Mouse (Mus musculus): ENCODE measurements around the gene Pcsk2. TPM values are rescaled to one million over a fixed set of nuclear protein-coding genes. Genes with fewer than 3 reads are reported as not detected.

Pcsk2 gene
- 6.4 and 7.2 TPM in 2 replicates for polyA plus RNA-seq (2015; fragmentation: Nextera tagmentation; extraction: Ambion mirVana)

DNA sequence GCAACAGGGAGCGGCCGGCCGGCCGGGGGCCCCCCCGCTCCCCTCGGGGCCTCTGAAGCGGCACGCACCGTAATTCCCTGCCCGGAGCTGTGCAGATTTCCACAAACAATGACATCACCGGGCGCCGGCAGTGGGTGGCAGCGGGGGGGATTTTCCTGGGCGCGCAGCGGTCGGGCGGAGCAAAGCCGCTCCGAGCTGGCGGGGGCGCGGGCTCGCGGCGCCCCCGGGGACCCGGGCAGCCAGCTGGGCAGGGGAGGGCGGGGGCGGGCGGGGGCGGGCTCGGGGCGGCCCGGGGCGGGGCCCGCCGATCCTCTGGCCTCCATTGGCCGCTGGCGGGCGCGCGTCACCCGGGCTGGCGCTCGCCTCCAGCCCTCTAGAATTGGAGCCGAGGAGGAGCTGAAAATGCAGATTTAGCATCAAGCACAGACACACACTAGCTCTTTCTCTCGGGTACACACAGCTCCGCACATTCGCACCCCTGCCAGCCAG, at the start of gene Pcsk2:
Pcsk2 (plus strand) TSS at position 399 of the 489 bp plus-strand sequence.
- peak within 1 kb of the TSS; percentile 70 for H3K27ac ChIP-seq
- H3K4me2 ChIP-seq: peak within 1 kb of the TSS; percentile 78
- peaks cover 26% of the 10 kb centered on the region for H3K4me1 ChIP-seq
- peak within 1 kb of the TSS; percentile 71 for H3K9ac ChIP-seq
- peak within 1 kb of the TSS; percentile 59 for H3K4me3 ChIP-seq
- under 1% methylated on average over 21 of the region's 51 CpGs for WGBS
- peak; percentile 98 for ATAC-seq
- H3K27me3 ChIP-seq: peaks cover 29% of the 10 kb centered on the region
- H3K9me3 ChIP-seq (replicated peaks): no peaks in the 10 kb centered on the region
- H3K36me3 ChIP-seq (ENCODE audit: poor library complexity, severe bottlenecking): no peaks in the 10 kb centered on the region

DNA sequence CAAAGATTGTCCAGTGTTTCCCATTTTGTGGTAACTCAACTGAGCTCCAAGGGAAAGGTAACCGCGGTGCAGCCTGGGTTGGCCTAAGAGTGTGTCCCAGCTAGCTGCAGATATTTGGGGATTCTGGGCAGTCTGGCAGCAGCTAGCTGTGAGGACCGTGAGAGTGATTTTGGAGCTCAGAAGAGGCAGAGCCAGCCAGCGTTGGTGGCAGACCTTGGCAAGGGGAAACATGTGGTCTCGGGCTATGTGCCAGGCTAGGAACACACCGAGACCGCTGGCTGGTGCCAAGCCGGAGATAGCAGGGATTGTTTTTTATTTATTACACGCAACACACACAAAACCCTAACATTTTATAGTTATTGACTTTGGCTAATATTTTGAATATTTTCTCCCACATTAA, 45.1 kb upstream of the Pcsk2 start:
- H3K9me3 ChIP-seq (replicated peaks): no peaks in the 10 kb centered on the region
- H3K4me2 ChIP-seq: no peak overlapping the region
- H3K27ac ChIP-seq: no peak overlapping the region
- no peak overlapping the region for H3K4me3 ChIP-seq
- no peaks in the 10 kb centered on the region for H3K36me3 ChIP-seq (ENCODE audit: poor library complexity, severe bottlenecking)
- 0 out of 2 replicates have a peak, but pooled peaks have one; percentile 30 for ATAC-seq
- H3K4me1 ChIP-seq: no peaks in the 10 kb centered on the region
- H3K27me3 ChIP-seq: no peaks in the 10 kb centered on the region
- 86% methylated on average over 9 of the region's 9 CpGs for WGBS
- H3K9ac ChIP-seq: no peak overlapping the region

DNA sequence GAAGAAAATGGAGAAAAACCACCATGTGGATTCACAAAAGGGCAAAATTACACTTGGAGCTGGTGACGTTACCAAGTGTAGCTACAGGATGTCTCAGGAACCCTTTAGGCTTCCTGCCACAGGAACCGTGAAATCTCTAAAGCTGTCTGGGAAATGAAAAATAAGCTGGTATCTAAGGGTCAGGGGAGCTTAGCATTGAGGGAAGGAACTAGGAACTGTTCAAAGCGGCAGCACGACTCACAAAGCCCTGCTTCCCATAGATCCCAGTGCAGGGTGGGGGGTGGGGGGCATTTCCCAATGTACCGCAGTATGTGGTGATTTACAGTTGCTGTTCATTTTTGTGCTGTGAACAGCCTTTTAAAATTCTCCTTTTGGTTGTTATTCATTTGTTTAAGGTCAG, 44.2 kb upstream of the Pcsk2 start:
- WGBS: 63% methylated on average over 5 of the region's 5 CpGs
- H3K36me3 ChIP-seq (ENCODE audit: poor library complexity, severe bottlenecking): no peaks in the 10 kb centered on the region
- no peak overlapping the region for H3K4me3 ChIP-seq
- no peaks in the 10 kb centered on the region for H3K4me1 ChIP-seq
- H3K27me3 ChIP-seq: no peaks in the 10 kb centered on the region
- ATAC-seq: no peak
- no peak overlapping the region for H3K9ac ChIP-seq
- no peak overlapping the region for H3K27ac ChIP-seq
- H3K9me3 ChIP-seq (replicated peaks): no peaks in the 10 kb centered on the region
- H3K4me2 ChIP-seq: no peak overlapping the region

DNA sequence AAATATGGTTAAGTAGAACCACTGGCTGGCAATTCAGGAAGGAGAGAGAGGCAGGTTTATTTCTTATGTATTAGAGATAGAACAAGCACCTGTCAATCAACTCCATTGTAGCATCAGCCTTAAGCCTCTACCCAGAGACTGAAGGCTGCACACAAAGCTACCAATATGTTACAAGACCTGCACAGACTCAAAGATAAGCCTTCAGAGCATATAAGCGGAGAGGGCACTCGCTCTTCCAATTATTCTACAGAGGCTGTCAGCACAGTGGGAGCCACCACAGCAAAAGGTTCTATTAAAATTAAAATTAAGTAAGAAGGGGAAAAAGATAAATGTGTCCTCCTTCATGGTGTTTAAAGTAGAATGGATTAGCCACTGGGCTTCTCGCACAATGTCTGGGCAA, 43.8 kb upstream of the Pcsk2 start:
- Histone ChIP-seq H3K4me3 (no peak overlapping the region), H3K36me3 (ENCODE audit: poor library complexity, severe bottlenecking) (no peaks in the 10 kb centered on the region), H3K27ac (no peak overlapping the region), H3K4me1 (no peaks in the 10 kb centered on the region), H3K27me3 (no peaks in the 10 kb centered on the region), H3K4me2 (no peak overlapping the region), H3K9me3 (replicated peaks) (no peaks in the 10 kb centered on the region), H3K9ac (no peak overlapping the region)
- 65% methylated on average over 3 of the region's 3 CpGs for WGBS
- no peak for ATAC-seq

DNA sequence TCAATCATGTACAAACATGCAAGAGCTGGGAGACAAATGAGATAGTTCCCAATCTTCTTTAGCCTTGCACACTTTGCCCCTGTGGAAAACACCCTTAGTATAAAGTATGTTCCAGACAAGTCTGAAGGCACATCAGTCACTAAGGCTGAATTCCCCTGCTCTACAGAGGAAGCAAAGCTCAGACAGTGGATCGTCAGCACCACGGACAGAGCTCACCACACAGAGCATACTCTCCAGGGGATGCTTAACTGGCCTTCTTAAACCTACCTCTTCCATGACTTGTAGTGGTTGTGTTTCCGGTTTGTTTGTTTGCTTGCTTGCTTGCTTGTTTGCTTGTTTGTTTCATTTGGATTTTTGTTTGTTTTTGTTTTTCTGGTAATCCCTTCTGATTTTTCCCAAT, 9.5 kb upstream of the Pcsk2 start:
- Histone ChIP-seq H3K4me3 (no peak overlapping the region), H3K9ac (no peak overlapping the region), H3K27ac (no peak overlapping the region), H3K9me3 (replicated peaks) (no peaks in the 10 kb centered on the region), H3K4me2 (no peak overlapping the region), H3K4me1 (no peaks in the 10 kb centered on the region), H3K27me3 (no peaks in the 10 kb centered on the region), H3K36me3 (ENCODE audit: poor library complexity, severe bottlenecking) (no peaks in the 10 kb centered on the region)
- WGBS: 22% methylated on average over 3 of the region's 3 CpGs
- ATAC-seq: no peak

DNA sequence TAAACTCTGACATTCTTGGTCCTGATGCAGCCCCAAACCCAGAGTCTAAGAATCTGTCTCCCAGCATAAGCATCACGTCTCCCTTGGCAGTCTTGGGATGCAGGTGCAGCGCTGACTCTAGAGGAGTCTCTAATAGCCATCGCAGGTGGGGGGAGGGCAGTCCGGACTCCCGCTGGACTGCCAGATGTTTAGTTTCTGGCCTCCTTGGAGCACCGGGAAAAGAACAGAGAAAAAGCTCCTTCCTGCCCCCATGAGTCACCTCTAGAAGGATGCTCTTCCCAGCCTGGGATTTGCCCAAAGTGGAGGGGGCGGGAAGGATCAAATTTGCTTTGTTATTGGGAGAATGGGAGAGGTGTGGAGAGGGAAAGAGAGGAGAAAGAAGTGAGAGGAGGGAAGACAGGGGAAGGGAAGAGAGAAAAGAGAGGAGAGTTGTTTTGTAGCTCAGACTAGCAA, 631 bp upstream of the Pcsk2 start:
- ATAC-seq: peak; percentile 46
- WGBS: 2% methylated on average over 7 of the region's 7 CpGs

DNA sequence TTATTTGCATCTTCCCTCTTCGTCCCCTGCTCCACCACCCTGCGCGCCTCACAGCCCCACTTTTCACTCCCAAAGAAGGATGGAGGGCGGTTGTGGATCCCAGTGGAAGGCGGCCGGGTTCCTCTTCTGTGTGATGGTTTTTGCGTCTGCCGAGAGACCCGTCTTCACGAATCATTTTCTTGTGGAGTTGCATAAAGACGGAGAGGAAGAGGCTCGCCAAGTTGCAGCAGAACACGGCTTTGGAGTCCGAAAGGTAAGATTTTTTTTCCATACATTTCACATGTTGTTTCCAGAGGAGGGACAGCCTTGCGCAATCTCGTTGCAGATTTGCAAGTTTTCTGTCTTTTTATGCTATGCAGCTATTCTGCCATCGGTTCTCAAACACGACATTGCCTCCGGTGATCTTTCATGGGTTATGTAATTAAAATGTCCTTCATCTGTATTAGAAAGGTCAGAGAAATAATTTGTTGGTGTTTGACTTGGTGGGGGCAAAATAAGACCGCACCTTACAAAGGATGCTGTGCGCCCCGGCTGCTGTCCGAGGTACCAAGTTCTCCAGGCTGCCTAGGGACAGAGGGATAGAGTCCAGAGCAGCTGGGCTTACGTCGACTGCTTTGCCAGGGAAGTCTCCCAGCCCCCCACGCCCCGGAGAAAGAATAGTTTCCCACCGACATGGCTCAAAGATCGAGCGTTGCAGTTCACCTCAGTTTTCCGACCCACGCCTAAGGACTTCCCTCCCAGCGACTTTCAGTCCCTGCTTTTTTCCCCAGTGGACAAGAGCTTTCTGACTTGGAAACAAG, 656 bp downstream of the Pcsk2 start:
- Histone ChIP-seq H3K4me1 (peaks cover 26% of the 10 kb centered on the region), H3K9me3 (replicated peaks) (no peaks in the 10 kb centered on the region), H3K4me3 (peak overlapping the region; percentile 59), H3K27me3 (peaks cover 29% of the 10 kb centered on the region), H3K36me3 (ENCODE audit: poor library complexity, severe bottlenecking) (no peaks in the 10 kb centered on the region), H3K9ac (peak overlapping the region; percentile 71), H3K4me2 (peak overlapping the region; percentile 78), H3K27ac (no peak overlapping the region)
- WGBS: under 1% methylated on average over 33 of the region's 33 CpGs
- peak; percentile 26 for ATAC-seq

More for the DNA sequence above, 631 bp upstream of the Pcsk2 start:
- Histone ChIP-seq H3K36me3 (ENCODE audit: poor library complexity, severe bottlenecking) (no peaks in the 10 kb centered on the region), H3K4me3 (peak overlapping the region; percentile 59), H3K9me3 (replicated peaks) (no peaks in the 10 kb centered on the region), H3K27ac (peak overlapping the region; percentile 70), H3K4me1 (peaks cover 26% of the 10 kb centered on the region), H3K9ac (peak overlapping the region; percentile 71), H3K4me2 (peak overlapping the region; percentile 78), H3K27me3 (peaks cover 29% of the 10 kb centered on the region)

DNA sequence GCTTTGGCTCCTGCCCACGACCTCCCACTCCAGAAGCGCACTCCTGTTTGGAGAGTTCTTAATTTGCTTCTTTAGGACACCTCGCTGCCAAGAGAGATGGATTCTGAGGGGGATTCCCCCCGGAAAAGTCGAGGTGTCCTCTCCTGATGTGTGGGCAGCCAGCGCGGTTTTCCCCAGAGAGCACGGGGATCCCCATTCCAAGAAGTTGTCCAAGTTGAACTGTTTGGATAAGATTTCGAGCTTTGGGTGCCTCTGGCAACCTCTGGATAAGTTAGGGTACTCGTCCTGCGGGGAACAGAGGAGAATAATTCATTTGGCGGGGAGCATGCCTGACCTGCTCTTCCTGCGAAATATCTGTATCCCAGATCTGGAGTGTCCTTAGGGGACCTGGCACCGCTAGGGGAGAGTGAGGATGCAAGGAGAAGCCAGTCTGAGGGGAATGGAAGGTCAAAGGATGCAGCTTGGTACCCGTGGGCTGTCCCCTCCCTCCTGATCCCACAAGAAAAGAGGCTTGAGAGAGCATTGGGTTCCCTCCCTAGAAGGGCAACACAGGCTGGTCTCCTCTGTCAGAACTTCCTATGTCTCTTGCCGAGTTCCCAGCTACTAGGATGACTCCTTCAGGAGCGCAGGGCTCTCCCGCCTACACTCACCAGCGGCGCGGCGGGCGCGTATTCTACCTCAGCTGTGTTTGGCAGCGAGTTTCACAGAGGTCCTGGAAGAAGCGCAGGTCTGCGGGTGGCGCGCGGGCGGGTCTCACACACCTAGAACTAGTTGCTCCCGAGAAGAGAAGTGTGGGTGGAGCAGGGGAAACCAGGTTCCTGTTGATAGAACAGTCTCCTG, 1.5 kb downstream of the Pcsk2 start:
- peak overlapping the region; percentile 78 for H3K4me2 ChIP-seq
- no peak for ATAC-seq
- no peak overlapping the region for H3K27ac ChIP-seq
- H3K9me3 ChIP-seq (replicated peaks): no peaks in the 10 kb centered on the region
- H3K4me1 ChIP-seq: peaks cover 26% of the 10 kb centered on the region
- WGBS: under 1% methylated on average over 32 of the region's 32 CpGs
- H3K36me3 ChIP-seq (ENCODE audit: poor library complexity, severe bottlenecking): no peaks in the 10 kb centered on the region
- H3K9ac ChIP-seq: peak overlapping the region; percentile 71
- peak overlapping the region; percentile 59 for H3K4me3 ChIP-seq
- peaks cover 29% of the 10 kb centered on the region for H3K27me3 ChIP-seq

DNA sequence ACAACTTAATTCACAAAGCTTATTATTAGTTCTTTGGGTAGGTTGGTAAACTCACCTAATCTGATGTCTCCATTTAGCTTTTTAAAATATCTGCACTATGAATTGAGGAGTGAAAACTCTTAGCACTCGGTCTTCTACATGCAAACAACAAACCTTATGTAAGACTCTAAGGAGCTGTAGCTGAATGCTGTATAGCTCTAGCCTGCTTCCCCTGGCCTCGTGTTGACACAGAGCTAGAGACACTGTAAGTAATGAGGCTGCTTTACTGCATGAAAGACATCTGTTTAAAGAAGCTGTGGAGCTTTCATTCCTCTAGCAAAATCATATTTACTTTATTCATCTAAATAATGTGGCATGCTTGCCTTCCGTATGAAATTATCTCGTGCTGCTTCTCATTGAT, 14.4 kb downstream of the Pcsk2 start:
- Histone ChIP-seq H3K4me1 (no peaks in the 10 kb centered on the region), H3K36me3 (ENCODE audit: poor library complexity, severe bottlenecking) (no peaks in the 10 kb centered on the region), H3K4me3 (no peak overlapping the region), H3K9ac (no peak overlapping the region), H3K27me3 (no peaks in the 10 kb centered on the region), H3K9me3 (replicated peaks) (no peaks in the 10 kb centered on the region), H3K27ac (no peak overlapping the region), H3K4me2 (no peak overlapping the region)
- 78% methylated on average over 4 of the region's 4 CpGs for WGBS
- no peak for ATAC-seq

DNA sequence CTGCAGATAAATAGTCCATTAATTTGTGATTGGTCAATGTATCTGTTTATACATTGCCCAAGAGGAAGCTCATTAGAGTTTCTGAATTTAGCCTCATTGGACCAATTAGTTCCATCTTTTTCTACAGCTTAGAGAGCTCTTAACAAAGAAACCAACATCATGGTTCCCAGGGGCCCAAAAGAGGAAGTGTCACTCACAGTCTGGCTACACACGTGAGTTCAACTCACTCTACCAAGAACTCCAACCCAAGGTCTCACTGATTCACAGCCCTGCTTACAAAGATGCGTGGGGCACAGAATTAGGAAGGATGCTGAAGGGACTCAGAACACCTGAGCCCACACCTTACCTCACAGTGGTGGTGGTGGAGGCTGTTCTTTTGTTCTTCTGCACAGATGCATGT, 19.1 kb downstream of the Pcsk2 start:
- Histone ChIP-seq H3K9ac (no peak overlapping the region), H3K4me2 (no peak overlapping the region), H3K9me3 (replicated peaks) (no peaks in the 10 kb centered on the region), H3K36me3 (ENCODE audit: poor library complexity, severe bottlenecking) (no peaks in the 10 kb centered on the region), H3K27ac (no peak overlapping the region), H3K4me1 (no peaks in the 10 kb centered on the region), H3K4me3 (no peak overlapping the region), H3K27me3 (no peaks in the 10 kb centered on the region)
- WGBS: 59% methylated on average over 2 of the region's 2 CpGs
- ATAC-seq: no peak

DNA sequence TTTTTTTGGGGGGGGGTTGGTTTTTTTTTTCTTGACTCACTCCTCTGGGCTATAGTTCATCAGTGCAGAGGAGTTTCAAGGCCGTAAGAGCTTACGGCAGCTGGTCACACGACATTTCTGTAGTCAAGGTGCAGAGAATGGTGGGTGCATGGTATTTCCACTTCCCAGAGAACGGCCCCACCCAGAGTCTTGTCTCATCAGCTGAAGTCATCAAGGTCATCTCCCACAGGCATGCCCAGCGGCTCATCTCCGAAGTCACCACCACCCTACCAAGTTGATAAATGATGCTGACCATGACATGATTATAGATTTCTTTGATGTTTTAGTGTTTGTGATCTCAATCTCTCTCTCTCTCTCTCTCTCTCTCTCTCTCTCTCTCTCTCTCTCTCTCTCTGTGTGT, 20.0 kb downstream of the Pcsk2 start:
- H3K27me3 ChIP-seq: no peaks in the 10 kb centered on the region
- no peak overlapping the region for H3K27ac ChIP-seq
- H3K9ac ChIP-seq: no peak overlapping the region
- ATAC-seq: no peak
- no peak overlapping the region for H3K4me3 ChIP-seq
- H3K4me2 ChIP-seq: no peak overlapping the region
- no peaks in the 10 kb centered on the region for H3K36me3 ChIP-seq (ENCODE audit: poor library complexity, severe bottlenecking)
- no peaks in the 10 kb centered on the region for H3K9me3 ChIP-seq (replicated peaks)
- H3K4me1 ChIP-seq: no peaks in the 10 kb centered on the region
- WGBS: 97% methylated on average over 6 of the region's 6 CpGs

DNA sequence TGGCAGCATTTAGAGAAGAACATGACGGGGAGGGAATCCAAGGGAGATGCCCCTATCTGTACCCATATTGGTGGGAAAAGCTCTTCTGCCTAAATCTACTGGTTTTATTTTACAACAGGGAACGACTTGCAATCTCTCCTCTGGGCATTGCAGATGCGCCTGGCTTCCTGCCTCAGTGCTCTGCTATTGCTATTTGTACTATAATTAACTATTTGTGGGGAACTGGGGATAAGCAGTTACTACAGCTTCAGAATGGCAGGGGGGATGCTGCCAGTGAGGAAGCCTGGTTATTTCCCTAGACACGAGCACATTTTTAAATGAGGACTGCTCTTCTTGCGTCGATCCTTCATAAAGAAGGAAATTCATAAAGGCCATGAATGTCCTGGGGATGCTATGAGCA, 39.4 kb downstream of the Pcsk2 start:
- 89% methylated on average over 6 of the region's 6 CpGs for WGBS
- no peaks in the 10 kb centered on the region for H3K9me3 ChIP-seq (replicated peaks)

More for the DNA sequence above, 39.4 kb downstream of the Pcsk2 start:
- H3K27ac ChIP-seq: no peak overlapping the region
- H3K4me2 ChIP-seq: no peak overlapping the region
- no peaks in the 10 kb centered on the region for H3K4me1 ChIP-seq
- H3K9ac ChIP-seq: no peak overlapping the region
- H3K36me3 ChIP-seq (ENCODE audit: poor library complexity, severe bottlenecking): no peaks in the 10 kb centered on the region
- no peaks in the 10 kb centered on the region for H3K27me3 ChIP-seq
- no peak overlapping the region for H3K4me3 ChIP-seq
- ATAC-seq: no peak
